Mouse (Mus musculus) ES-E14 (cell line): ENCODE measurements around the gene Fancd2. TPM values are rescaled to one million over a fixed set of nuclear protein-coding genes. Genes with fewer than 3 reads are reported as not detected.

Source experiments
- DNase-seq: peaks from one replicate; pipeline ENCODE4 v3.0.0-alpha.2; 2013; ENCODE audit warnings: low read depth, low spot score
- H3K27ac ChIP-seq: 2 replicates; pipeline ENCODE4 v1.5.1; 2012; ENCODE audit warnings: low read depth, mild to moderate bottlenecking, low read length, moderate library complexity, mixed read lengths; ENCODE audit not compliant: poor library complexity, insufficient read depth, severe bottlenecking
- H3K36me3 ChIP-seq: 2 replicates; pipeline ENCODE4 v1.6.1; 2012; ENCODE audit warnings: mild to moderate bottlenecking, low read length, moderate library complexity, mixed read lengths; ENCODE audit not compliant: control insufficient read depth, poor library complexity, insufficient read depth, severe bottlenecking
- H3K4me1 ChIP-seq, 2 experiments: fragments of 150-350 bp in 1 of 2; sonication (generic) in 1 of 2; 2 replicates each; pipeline ENCODE4 v1.6.1; 2012; ENCODE audit warnings: low read length in 2 of 2, mild to moderate bottlenecking in 1 of 2, mixed read lengths in 1 of 2; ENCODE audit not compliant: control insufficient read depth in 2 of 2, insufficient read depth in 2 of 2, poor library complexity in 1 of 2
- H3K4me3 ChIP-seq, 2 experiments: fragments of 150-350 bp in 1 of 2; sonication (generic) in 1 of 2; 2 replicates each; pipeline ENCODE4 v1.5.1; 2012; ENCODE audit warnings: low read length in 2 of 2, low read depth in 1 of 2, mild to moderate bottlenecking in 1 of 2, mixed read lengths in 1 of 2; ENCODE audit not compliant: insufficient read depth in 1 of 2, poor library complexity in 1 of 2, severe bottlenecking in 1 of 2
- H3K9ac ChIP-seq: 2 replicates; pipeline ENCODE4 v1.6.1; 2012; ENCODE audit warnings: low read depth, mild to moderate bottlenecking, low read length, mixed read lengths; ENCODE audit not compliant: poor library complexity, insufficient read depth, severe bottlenecking
- H3K9me3 ChIP-seq: fragments of 150-350 bp; sonication (generic); 2 replicates; pipeline ENCODE4 v1.6.1; 2012; ENCODE audit warnings: low read depth, mild to moderate bottlenecking, low read length; ENCODE audit not compliant: control insufficient read depth, insufficient read depth
- CHD2 ChIP-seq: IDR thresholded peaks from 2 replicates; pipeline ENCODE4 v1.6.1; 2014; ENCODE audit warnings: mild to moderate bottlenecking, low read depth, low read length, inconsistent platforms
- HCFC1 ChIP-seq: IDR thresholded peaks from 2 replicates; pipeline ENCODE4 v1.6.1; 2012; ENCODE audit warnings: low read length, inconsistent platforms, borderline replicate concordance; ENCODE audit not compliant: insufficient read depth
- MAFK ChIP-seq: IDR thresholded peaks from 2 replicates; pipeline ENCODE4 v1.6.1; 2014; ENCODE audit warnings: mild to moderate bottlenecking, low read depth, low read length, inconsistent platforms; ENCODE audit not compliant: insufficient read depth
- ZC3H11A ChIP-seq: IDR thresholded peaks from 2 replicates; pipeline ENCODE4 v1.6.1; 2012; ENCODE audit warnings: low read depth, mild to moderate bottlenecking, inconsistent platforms, low read length, borderline replicate concordance
- ZNF384 ChIP-seq: IDR thresholded peaks from 2 replicates; pipeline ENCODE4 v1.6.1; 2012; ENCODE audit warnings: low read depth, low read length, inconsistent platforms
- in situ Hi-C, 2 experiments: fragments of 600-800 bp; cut with MboI; formaldehyde crosslinking; loops; one replicate each; pipeline ENCODE4 v1.15.1; 2025; ENCODE audit warnings: low sequenced_read_pairs in 2 of 2, inconsistent platforms in 1 of 2; ENCODE audit not compliant: unreplicated experiment in 2 of 2
- total RNA-seq: library from RNA; depleted of rRNA; stranded (reverse); fragments of 300-350 nt; gene quantifications from 2 replicates; pipeline ENCODE4 v1.2.3, GENCODE M21; 2012

Gene Fancd2
- total RNA-seq, 1 experiment: 34.7 TPM

GRCm38 (mm10) chr6:113608871-113609270 lies 77.4 kb downstream of the Fancd2 start:
- peaks cover 0 to 2% of the 10 kb centered on the region in 2 experiments; a peak in 1 of 4 replicates for H3K4me1 ChIP-seq
- no peak for DNase-seq
- H3K9me3 ChIP-seq: no peaks in the 10 kb centered on the region
- H3K9ac ChIP-seq: no peak overlapping the region
- peaks cover 4% of the 10 kb centered on the region for H3K36me3 ChIP-seq
- no peak overlapping the region for H3K4me3 ChIP-seq
- no peak overlapping the region for H3K27ac ChIP-seq
- TF ChIP-seq HCFC1 (no peak), MAFK (no peak), ZNF384 (no peak), ZC3H11A (no peak), CHD2 (no peak)
- in situ Hi-C loops: no loop called here

- H3K9ac ChIP-seq: no peak overlapping the region
- TF ChIP-seq ZNF384: no peak
- no peak for TF ChIP-seq HCFC1
- TF ChIP-seq ZC3H11A: no peak
- TF ChIP-seq CHD2: no peak
- TF ChIP-seq MAFK: no peak
- peaks cover 0 to 2% of the 10 kb centered on the region in 2 experiments; a peak in 1 of 4 replicates for H3K4me1 ChIP-seq
- DNase-seq: no peak
- peaks cover 7% of the 10 kb centered on the region for H3K36me3 ChIP-seq
- H3K9me3 ChIP-seq: no peaks in the 10 kb centered on the region
- H3K4me3 ChIP-seq: no peak overlapping the region
- in situ Hi-C loops: no loop called here
- H3K27ac ChIP-seq: no peak overlapping the region
These were observed 77.8 kb downstream of the Fancd2 start for GRCm38 (mm10) chr6:113609293-113609692.

- Histone ChIP-seq H3K9ac (no peak overlapping the region), H3K4me1 (peaks cover 0 to 4% of the 10 kb centered on the region in 2 experiments; a peak in 1 of 4 replicates), H3K4me3 (no peak overlapping the region), H3K27ac (no peak overlapping the region), H3K9me3 (no peaks in the 10 kb centered on the region), H3K36me3 (peaks cover 18% of the 10 kb centered on the region)
- in situ Hi-C loops: no loop called here
- DNase-seq: no peak
- no peak for TF ChIP-seq ZC3H11A
- no peak for TF ChIP-seq CHD2
- no peak for TF ChIP-seq HCFC1
- no peak for TF ChIP-seq ZNF384
- TF ChIP-seq MAFK: no peak
These were observed 80.9 kb downstream of the Fancd2 start for GRCm38 (mm10) chr6:113612258-113612969.

GRCm38 (mm10) chr6:113614152-113614551 lies 82.7 kb downstream of the Fancd2 start:
- Histone ChIP-seq H3K4me1 (peaks cover 0 to 8% of the 10 kb centered on the region in 2 experiments; a peak in 1 of 4 replicates), H3K4me3 (no peak overlapping the region), H3K9ac (no peak overlapping the region), H3K27ac (no peak overlapping the region), H3K9me3 (no peaks in the 10 kb centered on the region), H3K36me3 (peaks cover 17% of the 10 kb centered on the region)
- DNase-seq: no peak
- TF ChIP-seq ZNF384 (no peak), HCFC1 (no peak), MAFK (no peak), ZC3H11A (no peak), CHD2 (no peak)
- in situ Hi-C loops: no loop called here
